Mouse (Mus musculus): ENCODE measurements around the gene Olfr313. TPM values are rescaled to one million over a fixed set of nuclear protein-coding genes. Genes with fewer than 3 reads are reported as not detected.

The Olfr313 gene
- total and polyA plus RNA-seq, 3 experiments = not detected

- DNase-seq (ENCODE audit: low read depth, low spot score) = peak; percentile 81
- Histone ChIP-seq H3K27ac (ENCODE audit: control insufficient read depth, low read depth, low read length) (no peak within 1 kb of the TSS), H3K79me2 (ENCODE audit: control insufficient read depth, insufficient read depth, low read length, poor library complexity) (no peaks in the 10 kb centered on the region), H3K9ac (ENCODE audit: control insufficient read depth, low read depth, low read length, poor library complexity, severe bottlenecking) (no peak within 1 kb of the TSS), H3K27me3 (ENCODE audit: control insufficient read depth in 1 of 2, insufficient read depth in 2 of 2, low read length in 2 of 2) (peaks cover 7 to 8% of the 10 kb centered on the region in 2 experiments; a peak in 3 of 4 replicates), H3K36me3 (ENCODE audit: control insufficient read depth in 1 of 2, insufficient read depth in 2 of 2, low read length in 2 of 2) (peaks cover 0 to 6% of the 10 kb centered on the region in 2 experiments; a peak in 2 of 4 replicates), H3K4me3 (ENCODE audit: control insufficient read depth in 1 of 2, insufficient read depth in 1 of 2, low read depth in 2 of 2, low read length in 2 of 2) (no peak within 1 kb of the TSS), H3K9me3 (replicated peaks; ENCODE audit: insufficient read depth, low read length) (no peaks in the 10 kb centered on the region), H3K4me1 (ENCODE audit: control insufficient read depth in 1 of 2, insufficient read depth in 2 of 2, low read length in 2 of 2) (peaks cover 0 to 8% of the 10 kb centered on the region in 2 experiments; a peak in 1 of 4 replicates)
- peak; percentile 28 to 47; a peak in 2 of 4 replicates for TF ChIP-seq EP300 (IDR thresholded peaks at IDR 0.05; ENCODE audit: low read depth in 1 of 2, low read length in 2 of 2)
- peak; percentile 74 to 93 for TF ChIP-seq USF2 (IDR thresholded peaks at IDR 0.05; ENCODE audit: borderline replicate concordance in 1 of 2, insufficient read depth in 1 of 2, low read depth in 1 of 2, low read length in 2 of 2)
- no peak for TF ChIP-seq MEF2A (IDR thresholded peaks at IDR 0.05; ENCODE audit: extremely low read depth, insufficient replicate concordance, low read depth, low read length, poor library complexity, severe bottlenecking)
- no peak for TF ChIP-seq NELFE (IDR thresholded peaks at IDR 0.05; ENCODE audit: low read depth, low read length)
- TF ChIP-seq POLR2A (IDR thresholded peaks at IDR 0.05; ENCODE audit: control insufficient read depth in 1 of 2, insufficient read depth in 1 of 2, low read depth in 1 of 2, low read length in 2 of 2, poor library complexity in 1 of 2) = no peak
- TF ChIP-seq JUND (IDR thresholded peaks at IDR 0.05; ENCODE audit: low read depth, low read length) = no peak
- peak; percentile 29; the same call in 1 of the 2 replicates for TF ChIP-seq TCF12 (IDR thresholded peaks at IDR 0.05; ENCODE audit: low read depth, low read length)
- TF ChIP-seq SIN3A (IDR thresholded peaks at IDR 0.05; ENCODE audit: low read length) = peak; percentile 40
- no peak for TF ChIP-seq POLR2AphosphoS2 (IDR thresholded peaks at IDR 0.05; ENCODE audit: low read length)
- no peak for TF ChIP-seq MYC (IDR thresholded peaks at IDR 0.05; ENCODE audit: low read depth, low read length)
- no peak for TF ChIP-seq CTCF (IDR thresholded peaks at IDR 0.05 in 2 of 3, conservative IDR thresholded peaks at IDR 0.05 in 1 of 3; ENCODE audit: control insufficient read depth in 1 of 3, insufficient read depth in 1 of 3, low read depth in 2 of 3, low read length in 3 of 3, poor library complexity in 1 of 3, severe bottlenecking in 1 of 3)
- TF ChIP-seq HCFC1 (IDR thresholded peaks at IDR 0.05; ENCODE audit: low read depth, low read length) = no peak
- TF ChIP-seq E2F4 (IDR thresholded peaks at IDR 0.05; ENCODE audit: borderline replicate concordance, low read depth, low read length) = no peak
- TF ChIP-seq GATA1 (IDR thresholded peaks at IDR 0.05; ENCODE audit: low read depth, low read length) = peak; percentile 82
- TF ChIP-seq UBTF (IDR thresholded peaks at IDR 0.05; ENCODE audit: borderline replicate concordance, insufficient read depth, low read depth, low read length) = no peak
- no peak; the same call in 1 of the 2 replicates for TF ChIP-seq RCOR1 (IDR thresholded peaks at IDR 0.05; ENCODE audit: low read depth, low read length)
- no peak for TF ChIP-seq KAT2A (conservative IDR thresholded peaks at IDR 0.05; ENCODE audit: low read depth, low read length)
- no peak for TF ChIP-seq ELF1 (IDR thresholded peaks at IDR 0.05; ENCODE audit: low read depth, low read length)
- no peak for TF ChIP-seq ZNF384 (IDR thresholded peaks at IDR 0.05; ENCODE audit: low read depth, low read length)
- no peak for TF ChIP-seq CHD2 (IDR thresholded peaks at IDR 0.05; ENCODE audit: low read length)
- TF ChIP-seq CHD1 (IDR thresholded peaks at IDR 0.05; ENCODE audit: low read depth, low read length) = no peak
- no peak for TF ChIP-seq SMC3 (IDR thresholded peaks at IDR 0.05; ENCODE audit: low read depth, low read length)
- TF ChIP-seq MXI1 (IDR thresholded peaks at IDR 0.05; ENCODE audit: low read depth, low read length) = no peak
- TF ChIP-seq BHLHE40 (IDR thresholded peaks at IDR 0.05; ENCODE audit: borderline replicate concordance, low read depth, low read length) = 0 out of 2 replicates have a peak, but pooled peaks have one; percentile 61
- no peak for TF ChIP-seq POLR2AphosphoS5 (IDR thresholded peaks at IDR 0.05; ENCODE audit: borderline replicate concordance, low read depth, low read length)
- TF ChIP-seq TBP (IDR thresholded peaks at IDR 0.05; ENCODE audit: low read depth, low read length) = no peak
- peak; percentile 68 for TF ChIP-seq MAX (IDR thresholded peaks at IDR 0.05; ENCODE audit: low read length)
- peak; percentile 91 for TF ChIP-seq USF1 (IDR thresholded peaks at IDR 0.05; ENCODE audit: low read depth, low read length)
- no peak for TF ChIP-seq MAZ (IDR thresholded peaks at IDR 0.05; ENCODE audit: low read depth, low read length)
- TF ChIP-seq RAD21 (IDR thresholded peaks at IDR 0.05; ENCODE audit: low read depth, low read length) = no peak
- no peak for TF ChIP-seq TAL1 (IDR thresholded peaks at IDR 0.05; ENCODE audit: low read length)
Measured at GRCm38 (mm10) chr11:58782480-58783089, 32.2 kb upstream of the Olfr313 start, which contains the start of gene Olfr314. Gene Olfr314, plus strand, starts transcription at chr11:58782952.
